Mouse (Mus musculus): ENCODE measurements around the gene Mtch2. TPM values are rescaled to one million over a fixed set of nuclear protein-coding genes. Genes with fewer than 3 reads are reported as not detected.
"Not testable (repeated sequence)": the region's sequence is repeated elsewhere in the genome, so short reads cannot be mapped to it uniquely, and the experiment has no call there.

The Mtch2 gene
- polyA plus RNA-seq, 1 experiment from 2014 or later: 284 TPM

DNA sequence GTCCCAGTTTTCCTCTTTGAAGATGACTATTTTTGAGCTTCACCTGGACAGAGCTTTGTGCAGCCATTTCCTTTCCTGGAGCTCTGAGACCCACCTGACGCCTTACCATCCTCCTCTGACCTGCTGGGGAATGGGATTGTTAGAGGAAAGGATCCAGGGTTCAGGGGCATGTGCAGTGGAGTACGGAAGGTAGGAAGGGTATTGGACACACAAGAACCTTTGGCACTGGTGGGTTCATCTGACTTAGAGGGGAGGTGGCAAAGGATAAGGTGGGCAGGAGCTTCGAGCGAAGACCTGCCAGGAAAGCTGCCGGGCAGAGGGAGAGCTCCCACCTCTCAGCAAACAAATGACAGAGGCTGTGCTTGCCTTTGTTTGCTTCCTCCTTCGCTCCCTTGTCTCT is 39.5 kb downstream of the Mtch2 start:
- peak overlapping the region; percentile 71 for H3K9ac ChIP-seq (ENCODE audit: low read depth, low read length)
- H3K4me3 ChIP-seq (ENCODE audit: low read depth, low read length): peak overlapping the region; percentile 54
- 25% methylated on average over 6 of the region's 6 CpGs for WGBS
- no peaks in the 10 kb centered on the region for H3K36me3 ChIP-seq (ENCODE audit: control insufficient read depth, insufficient read depth, low read length)
- no peak for ATAC-seq (ENCODE audit: low FRiP score)
- H3K4me1 ChIP-seq (replicated peaks; ENCODE audit: control insufficient read depth, insufficient read depth, low read length): 0 out of 2 replicates have a peak, but pooled peaks cover 4% of the 10 kb centered on the region
- H3K27ac ChIP-seq (ENCODE audit: low read depth, low read length): no peak overlapping the region
- DNase-seq (ENCODE audit: low spot score): peak; percentile 40
- H3K27me3 ChIP-seq (ENCODE audit: control insufficient read depth, insufficient read depth, low read length): peaks cover 57% of the 10 kb centered on the region
- H3K9me3 ChIP-seq (ENCODE audit: control insufficient read depth, low read length): no peaks in the 10 kb centered on the region
- H3K4me2 ChIP-seq (replicated peaks; ENCODE audit: low read depth, low read length): peak overlapping the region; percentile 96

DNA sequence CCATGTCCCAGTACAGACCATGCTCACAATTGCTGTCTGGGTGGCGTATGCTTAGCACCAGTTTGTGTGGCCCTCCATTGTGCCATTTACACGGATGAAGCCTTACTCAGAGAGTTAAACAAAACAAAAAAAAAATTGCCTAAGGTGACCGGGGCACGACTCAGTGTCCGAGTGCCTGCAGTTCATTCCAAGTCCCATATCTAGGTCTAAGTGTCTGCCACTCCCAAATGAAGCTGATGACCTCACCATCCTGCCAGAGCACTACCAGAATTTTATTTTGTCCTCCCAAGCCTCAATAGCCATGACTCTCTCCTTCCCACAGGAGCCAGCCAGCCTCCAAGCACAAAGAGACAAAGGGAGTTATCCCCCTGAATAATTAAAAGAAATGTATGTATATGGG is 40.7 kb downstream of the Mtch2 start:
- peaks cover 57% of the 10 kb centered on the region for H3K27me3 ChIP-seq (ENCODE audit: control insufficient read depth, insufficient read depth, low read length)

DNA sequence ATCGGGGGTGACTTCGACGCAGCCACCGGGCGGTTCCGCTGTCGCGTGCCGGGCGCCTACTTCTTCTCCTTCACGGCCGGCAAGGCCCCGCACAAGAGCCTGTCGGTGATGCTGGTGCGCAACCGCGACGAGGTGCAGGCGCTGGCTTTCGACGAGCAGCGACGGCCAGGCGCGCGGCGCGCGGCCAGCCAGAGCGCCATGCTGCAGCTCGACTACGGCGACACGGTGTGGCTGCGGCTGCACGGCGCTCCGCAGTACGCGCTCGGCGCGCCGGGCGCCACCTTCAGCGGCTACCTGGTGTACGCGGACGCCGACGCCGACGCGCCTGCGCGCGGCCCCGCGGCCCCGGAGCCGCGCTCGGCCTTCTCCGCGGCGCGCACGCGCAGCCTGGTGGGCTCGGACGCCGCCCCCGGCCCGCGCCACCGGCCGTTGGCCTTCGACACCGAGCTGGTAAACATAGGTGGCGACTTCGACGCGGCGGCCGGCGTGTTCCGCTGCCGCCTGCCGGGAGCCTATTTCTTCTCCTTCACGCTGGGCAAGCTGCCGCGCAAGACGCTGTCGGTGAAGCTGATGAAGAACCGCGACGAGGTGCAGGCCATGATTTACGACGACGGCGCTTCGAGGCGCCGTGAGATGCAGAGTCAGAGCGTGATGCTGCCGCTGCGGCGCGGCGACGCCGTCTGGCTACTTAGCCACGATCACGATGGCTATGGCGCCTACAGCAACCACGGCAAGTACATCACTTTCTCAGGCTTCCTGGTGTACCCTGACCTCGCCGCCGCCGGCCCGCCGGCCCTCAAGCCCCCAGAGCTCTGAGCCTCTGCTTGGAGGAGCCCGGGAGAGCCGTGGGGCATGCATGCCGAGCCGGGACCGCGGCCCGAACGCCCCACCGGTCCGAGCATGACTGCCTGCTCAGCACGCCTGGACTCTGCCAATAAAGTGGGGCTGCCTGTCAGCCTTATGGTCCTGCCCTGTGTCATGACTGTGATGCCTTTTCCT is 42.9 kb downstream of the Mtch2 start:
- Histone ChIP-seq H3K27me3 (ENCODE audit: control insufficient read depth, insufficient read depth, low read length) (peaks cover 54% of the 10 kb centered on the region), H3K27ac (ENCODE audit: low read depth, low read length) (no peak overlapping the region), H3K36me3 (ENCODE audit: control insufficient read depth, insufficient read depth, low read length) (peaks cover 4% of the 10 kb centered on the region; the same call in 1 of the 2 replicates), H3K4me1 (replicated peaks; ENCODE audit: control insufficient read depth, insufficient read depth, low read length) (0 out of 2 replicates have a peak, but pooled peaks cover 4% of the 10 kb centered on the region), H3K9me3 (ENCODE audit: control insufficient read depth, low read length) (no peaks in the 10 kb centered on the region), H3K4me2 (replicated peaks; ENCODE audit: low read depth, low read length) (peak overlapping the region; percentile 57), H3K9ac (ENCODE audit: low read depth, low read length) (peak overlapping the region; percentile 50), H3K4me3 (ENCODE audit: low read depth, low read length) (peak overlapping the region; percentile 40)
- peak; percentile 70 for DNase-seq (ENCODE audit: low spot score)
- 6% methylated on average over 118 of the region's 133 CpGs for WGBS
- peak; percentile 60 for ATAC-seq (ENCODE audit: low FRiP score)

More for the DNA sequence above, 40.7 kb downstream of the Mtch2 start:
- H3K27ac ChIP-seq (ENCODE audit: low read depth, low read length): no peak overlapping the region
- DNase-seq (ENCODE audit: low spot score) (no peak), ATAC-seq (ENCODE audit: low FRiP score) (no peak)
- no peak overlapping the region; the same call in 1 of the 2 replicates for H3K9ac ChIP-seq (ENCODE audit: low read depth, low read length)
- 0 out of 2 replicates have a peak, but pooled peaks cover 3% of the 10 kb centered on the region for H3K36me3 ChIP-seq (ENCODE audit: control insufficient read depth, insufficient read depth, low read length)
- H3K4me3 ChIP-seq (ENCODE audit: low read depth, low read length): 0 out of 2 replicates have a peak overlapping the region, but pooled peaks have one; percentile 2
- no peak overlapping the region for H3K4me2 ChIP-seq (replicated peaks; ENCODE audit: low read depth, low read length)
- WGBS: 71% methylated on average over 5 of the region's 5 CpGs
- H3K4me1 ChIP-seq (replicated peaks; ENCODE audit: control insufficient read depth, insufficient read depth, low read length): 0 out of 2 replicates have a peak, but pooled peaks cover 4% of the 10 kb centered on the region
- H3K9me3 ChIP-seq (ENCODE audit: control insufficient read depth, low read length): no peaks in the 10 kb centered on the region

DNA sequence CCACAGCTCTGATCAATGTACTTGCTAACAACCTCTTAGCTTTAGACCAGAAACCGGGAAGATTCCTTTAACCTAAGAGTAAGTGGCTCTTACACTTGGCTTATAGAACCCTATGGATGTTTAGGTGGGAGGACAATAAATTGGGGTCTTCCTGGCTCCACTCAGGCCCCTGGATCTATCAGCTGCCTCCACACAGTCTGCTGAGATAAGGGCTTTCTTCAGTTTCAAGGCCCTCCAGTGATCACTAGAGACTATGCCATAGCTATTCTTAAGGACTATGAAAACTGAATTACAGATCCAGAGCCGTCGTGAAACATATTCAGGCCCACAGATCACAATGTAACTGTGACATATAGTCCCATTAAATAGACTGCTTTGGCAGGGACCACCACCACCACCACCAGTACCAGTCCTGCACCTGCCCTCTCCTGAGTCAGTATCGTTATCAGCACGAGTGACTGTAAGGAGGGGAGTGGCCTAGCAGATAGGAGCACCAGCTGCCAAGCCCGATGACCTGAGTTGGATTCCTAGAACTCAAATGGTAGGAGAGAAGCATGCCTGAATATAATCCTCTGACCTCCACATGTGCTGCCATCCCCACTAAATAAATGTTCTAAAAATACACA is 46.8 kb downstream of the Mtch2 start:
- ATAC-seq (ENCODE audit: low FRiP score) (no peak), DNase-seq (ENCODE audit: low spot score) (no peak)
- Histone ChIP-seq H3K4me1 (replicated peaks; ENCODE audit: control insufficient read depth, insufficient read depth, low read length) (0 out of 2 replicates have a peak, but pooled peaks cover 2% of the 10 kb centered on the region), H3K4me2 (replicated peaks; ENCODE audit: low read depth, low read length) (no peak overlapping the region), H3K36me3 (ENCODE audit: control insufficient read depth, insufficient read depth, low read length) (peaks cover 7% of the 10 kb centered on the region; the same call in 1 of the 2 replicates), H3K9me3 (ENCODE audit: control insufficient read depth, low read length) (no peaks in the 10 kb centered on the region), H3K9ac (ENCODE audit: low read depth, low read length) (no peak overlapping the region), H3K4me3 (ENCODE audit: low read depth, low read length) (no peak overlapping the region), H3K27ac (ENCODE audit: low read depth, low read length) (0 out of 2 replicates have a peak overlapping the region, but pooled peaks have one; percentile 5), H3K27me3 (ENCODE audit: control insufficient read depth, insufficient read depth, low read length) (peaks cover 21% of the 10 kb centered on the region)
- WGBS: 93% methylated on average over 6 of the region's 6 CpGs

GRCm38 (mm10) chr2:90894299-90894677 is 47.3 kb downstream of the Mtch2 start:
- not testable (repeated sequence) for H3K4me2 ChIP-seq (replicated peaks; ENCODE audit: low read depth, low read length); ATAC-seq (ENCODE audit: low FRiP score); H3K4me1 ChIP-seq (replicated peaks; ENCODE audit: control insufficient read depth, insufficient read depth, low read length); H3K9me3 ChIP-seq (ENCODE audit: control insufficient read depth, low read length); H3K4me3 ChIP-seq (ENCODE audit: low read depth, low read length); H3K36me3 ChIP-seq (ENCODE audit: control insufficient read depth, insufficient read depth, low read length); DNase-seq (ENCODE audit: low spot score); H3K27ac ChIP-seq (ENCODE audit: low read depth, low read length); H3K9ac ChIP-seq (ENCODE audit: low read depth, low read length)
- WGBS: 90% methylated on average over 3 of the region's 3 CpGs
- peaks cover 16% of the 10 kb centered on the region for H3K27me3 ChIP-seq (ENCODE audit: control insufficient read depth, insufficient read depth, low read length)

DNA sequence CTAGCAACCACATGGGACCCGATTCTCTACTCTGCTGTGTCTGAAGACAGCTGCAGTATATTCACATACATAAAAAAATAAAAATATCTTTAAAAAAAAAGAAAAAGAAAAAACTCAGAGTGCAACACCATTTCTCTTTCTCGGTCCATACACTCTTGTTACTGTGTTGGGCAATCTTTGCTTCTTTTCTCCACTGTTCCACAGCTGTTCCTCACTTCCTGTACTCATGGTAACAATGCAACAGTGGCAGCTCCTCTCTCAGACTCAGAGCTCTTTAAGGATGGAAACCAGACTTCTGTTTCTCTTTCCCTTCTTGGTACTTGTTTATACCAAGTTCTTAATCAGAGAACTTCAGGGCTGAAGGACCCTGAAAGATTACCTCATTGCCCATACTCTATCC is 56.4 kb downstream of the Mtch2 start:
- Histone ChIP-seq H3K4me3 (ENCODE audit: low read depth, low read length) (peak overlapping the region; percentile 78), H3K27ac (ENCODE audit: low read depth, low read length) (no peak overlapping the region), H3K4me2 (replicated peaks; ENCODE audit: low read depth, low read length) (peak overlapping the region; percentile 40), H3K36me3 (ENCODE audit: control insufficient read depth, insufficient read depth, low read length) (no peaks in the 10 kb centered on the region; the same call in none of the 2 replicates), H3K4me1 (replicated peaks; ENCODE audit: control insufficient read depth, insufficient read depth, low read length) (peaks cover 4% of the 10 kb centered on the region), H3K27me3 (ENCODE audit: control insufficient read depth, insufficient read depth, low read length) (no peaks in the 10 kb centered on the region), H3K9ac (ENCODE audit: low read depth, low read length) (peak overlapping the region; percentile 61), H3K9me3 (ENCODE audit: control insufficient read depth, low read length) (no peaks in the 10 kb centered on the region)
- no peak for DNase-seq (ENCODE audit: low spot score)
- 90% methylated on average over 2 of the region's 2 CpGs for WGBS
- ATAC-seq (ENCODE audit: low FRiP score): no peak

- ATAC-seq (ENCODE audit: low FRiP score) (peak; percentile 93), DNase-seq (ENCODE audit: low spot score) (peak; percentile 95)
- Histone ChIP-seq H3K4me3 (ENCODE audit: low read depth, low read length) (peak within 1 kb of the TSS; percentile 78), H3K27me3 (ENCODE audit: control insufficient read depth, insufficient read depth, low read length) (no peaks in the 10 kb centered on the region), H3K4me1 (replicated peaks; ENCODE audit: control insufficient read depth, insufficient read depth, low read length) (peaks cover 4% of the 10 kb centered on the region), H3K36me3 (ENCODE audit: control insufficient read depth, insufficient read depth, low read length) (peaks cover 5% of the 10 kb centered on the region; the same call in 1 of the 2 replicates), H3K27ac (ENCODE audit: low read depth, low read length) (peak within 1 kb of the TSS; percentile 85), H3K9ac (ENCODE audit: low read depth, low read length) (peak within 1 kb of the TSS; percentile 95), H3K9me3 (ENCODE audit: control insufficient read depth, low read length) (no peaks in the 10 kb centered on the region), H3K4me2 (replicated peaks; ENCODE audit: low read depth, low read length) (peak within 1 kb of the TSS; percentile 40)
- under 1% methylated on average over 43 of the region's 43 CpGs for WGBS
These were observed 57.3 kb downstream of the Mtch2 start, which contains the start of the genes Kbtbd4 and Ndufs3 for GRCm38 (mm10) chr2:90904076-90904855. TSS of gene Kbtbd4 (plus strand) at chr2:90904740. TSS of gene Ndufs3 (minus strand) at chr2:90904827.

- H3K4me3 ChIP-seq (ENCODE audit: low read depth, low read length): peak overlapping the region; percentile 78
- H3K9me3 ChIP-seq (ENCODE audit: control insufficient read depth, low read length): no peaks in the 10 kb centered on the region
- H3K4me2 ChIP-seq (replicated peaks; ENCODE audit: low read depth, low read length): peak overlapping the region; percentile 40
- H3K27ac ChIP-seq (ENCODE audit: low read depth, low read length): peak overlapping the region; percentile 85
- no peaks in the 10 kb centered on the region for H3K27me3 ChIP-seq (ENCODE audit: control insufficient read depth, insufficient read depth, low read length)
- DNase-seq (ENCODE audit: low spot score) (no peak), ATAC-seq (ENCODE audit: low FRiP score) (peak; percentile 77)
- peaks cover 4% of the 10 kb centered on the region for H3K4me1 ChIP-seq (replicated peaks; ENCODE audit: control insufficient read depth, insufficient read depth, low read length)
- peak overlapping the region; percentile 95 for H3K9ac ChIP-seq (ENCODE audit: low read depth, low read length)
- 2% methylated on average over 18 of the region's 21 CpGs for WGBS
- H3K36me3 ChIP-seq (ENCODE audit: control insufficient read depth, insufficient read depth, low read length): peaks cover 6% of the 10 kb centered on the region; the same call in 1 of the 2 replicates
These were observed 57.9 kb downstream of the Mtch2 start for GRCm38 (mm10) chr2:90904856-90905224.
